Mouse (Mus musculus) large intestine, adult 2 months (tissue): ENCODE data around the gene Mob3c. TPM values are rescaled to one million over a fixed set of nuclear protein-coding genes. Genes with fewer than 3 reads are reported as not detected.

Experiments used
- DNase-seq: peaks from one replicate; pipeline ENCODE4 v3.0.0-alpha.2; 2012; ENCODE audit warnings: low read depth, low spot score
- WGBS: fragments of 180-500 bp; shearing (Covaris S2); methylation state at CpG from one replicate; pipeline ENCODE4 v1.1.7; 2018; 5-methylcytosine and 5-hydroxymethylcytosine counted together
- polyA plus RNA-seq: library from polyadenylated mRNA; depleted of rRNA; stranded (reverse); fragments of >200 nt; gene quantifications from 2 replicates; pipeline ENCODE4 v1.2.3, GENCODE M21; 2012; rRNA removed

The Mob3c gene
- 16.7 and 62.4 TPM in 2 replicates for polyA plus RNA-seq

GRCm38 (mm10) chr4:115827888-115828571 lies at the start of gene Mob3c:
Mob3c (plus strand) TSS chr4:115828092.
- peak; percentile 70 for DNase-seq
- WGBS = under 1% methylated on average over 57 of the region's 57 CpGs

- DNase-seq = no peak
- 25% methylated on average over 6 of the region's 6 CpGs for WGBS
Observed at GRCm38 (mm10) chr4:115780269-115780668, 47.6 kb upstream of the Mob3c start.

- no peak for DNase-seq
- 88% methylated on average over 3 of the region's 3 CpGs for WGBS
Observed at GRCm38 (mm10) chr4:115780918-115781317, 47.0 kb upstream of the Mob3c start, which contains the start of gene Tex38. Tex38 (minus strand) TSS chr4:115781018.

- WGBS = 88% methylated on average over 5 of the region's 5 CpGs
- DNase-seq = no peak
Observed at GRCm38 (mm10) chr4:115782026-115782805, 45.7 kb upstream of the Mob3c start.

GRCm38 (mm10) chr4:115784769-115785510 lies 43.0 kb upstream of the Mob3c start, which contains the start of gene Atpaf1:
Atpaf1 (plus strand) TSS chr4:115784812.
- under 1% methylated on average over 65 of the region's 69 CpGs for WGBS
- DNase-seq = no peak

GRCm38 (mm10) chr4:115785511-115786034 lies 42.3 kb upstream of the Mob3c start:
- no peak for DNase-seq
- WGBS = 22% methylated on average over 7 of the region's 7 CpGs

GRCm38 (mm10) chr4:115790864-115791263 lies 37.0 kb upstream of the Mob3c start:
- 79% methylated on average over 3 of the region's 3 CpGs for WGBS
- no peak for DNase-seq

- no peak for DNase-seq
- 20% methylated on average over 3 of the region's 3 CpGs for WGBS
Observed at GRCm38 (mm10) chr4:115795360-115795759, 32.5 kb upstream of the Mob3c start.

GRCm38 (mm10) chr4:115799981-115800380 lies 27.9 kb upstream of the Mob3c start:
- DNase-seq = no peak
- 78% methylated on average over 3 of the region's 3 CpGs for WGBS

GRCm38 (mm10) chr4:115812326-115812725 lies 15.6 kb upstream of the Mob3c start:
- 76% methylated on average over 4 of the region's 4 CpGs for WGBS
- no peak for DNase-seq

- no peak for DNase-seq
- 85% methylated on average over 5 of the region's 5 CpGs for WGBS
Observed at GRCm38 (mm10) chr4:115815606-115816005, 12.3 kb upstream of the Mob3c start.

- no peak for DNase-seq
- 68% methylated on average over 3 of the region's 3 CpGs for WGBS
Observed at GRCm38 (mm10) chr4:115820199-115820598, 7.7 kb upstream of the Mob3c start.

- DNase-seq = no peak
- WGBS = 88% methylated on average over 3 of the region's 3 CpGs
Observed at GRCm38 (mm10) chr4:115820944-115821343, 6.9 kb upstream of the Mob3c start.

- DNase-seq = no peak
Observed at GRCm38 (mm10) chr4:115821431-115821830, 6.5 kb upstream of the Mob3c start.

- WGBS = 65% methylated on average over 3 of the region's 3 CpGs
- no peak for DNase-seq
Observed at GRCm38 (mm10) chr4:115821928-115822327, 6.0 kb upstream of the Mob3c start.

GRCm38 (mm10) chr4:115824178-115824577 lies 3.7 kb upstream of the Mob3c start:
- 81% methylated on average over 2 of the region's 2 CpGs for WGBS
- DNase-seq = no peak

GRCm38 (mm10) chr4:115825271-115825670 lies 2.6 kb upstream of the Mob3c start:
- DNase-seq = no peak
- WGBS = 89% methylated on average over 2 of the region's 2 CpGs

- WGBS = 57% methylated on average over 3 of the region's 3 CpGs
- no peak for DNase-seq
Observed at GRCm38 (mm10) chr4:115827066-115827465, 826 bp upstream of the Mob3c start.

- WGBS = 7% methylated on average over 4 of the region's 4 CpGs
- DNase-seq = no peak
Observed at GRCm38 (mm10) chr4:115827535-115827887, 381 bp upstream of the Mob3c start.

GRCm38 (mm10) chr4:115828572-115828902 lies 645 bp downstream of the Mob3c start:
- no peak for DNase-seq
- WGBS = 4% methylated on average over 8 of the region's 8 CpGs
